Mouse (Mus musculus): ENCODE measurements at regions not wholly inside any gene's neighbourhood (a gene's known extent, or its start where the extent isn't known, plus 50 kb on each side); places are given as distances from the start of the nearest gene placed in this dataset.

GRCm38 (mm10) chr12:86600041-86600440 lies 78.5 kb upstream of the Vash1 start:
- H3K27ac ChIP-seq (ENCODE audit: insufficient read depth, low read length), result no peak overlapping the region
- H3K27me3 ChIP-seq (ENCODE audit: control insufficient read depth, insufficient read depth, low read length, poor library complexity, severe bottlenecking), result no peaks in the 10 kb centered on the region
- H3K4me3 ChIP-seq (ENCODE audit: low read depth, low read length), result no peak overlapping the region
- no peaks in the 10 kb centered on the region for H3K9me3 ChIP-seq (replicated peaks; ENCODE audit: control insufficient read depth, insufficient read depth, low read length, poor library complexity, severe bottlenecking)
- no peaks in the 10 kb centered on the region for H3K4me1 ChIP-seq (ENCODE audit: control insufficient read depth, insufficient read depth, low read length)
- no peak for TF ChIP-seq EP300 (IDR thresholded peaks at IDR 0.05; ENCODE audit: insufficient read depth, low read depth, low read length)
- H3K36me3 ChIP-seq (ENCODE audit: control insufficient read depth, insufficient read depth, low read length, poor library complexity, severe bottlenecking), result no peaks in the 10 kb centered on the region
- H3K9ac ChIP-seq (ENCODE audit: low read depth, poor library complexity, severe bottlenecking), result no peak overlapping the region

GRCm38 (mm10) chr12:86603521-86603920 lies 75.0 kb upstream of the Vash1 start:
- Histone ChIP-seq H3K27ac (ENCODE audit: insufficient read depth, low read length) (no peak overlapping the region), H3K4me3 (ENCODE audit: low read depth, low read length) (no peak overlapping the region), H3K4me1 (ENCODE audit: control insufficient read depth, insufficient read depth, low read length) (no peaks in the 10 kb centered on the region), H3K9me3 (replicated peaks; ENCODE audit: control insufficient read depth, insufficient read depth, low read length, poor library complexity, severe bottlenecking) (no peaks in the 10 kb centered on the region), H3K9ac (ENCODE audit: low read depth, poor library complexity, severe bottlenecking) (no peak overlapping the region), H3K27me3 (ENCODE audit: control insufficient read depth, insufficient read depth, low read length, poor library complexity, severe bottlenecking) (no peaks in the 10 kb centered on the region), H3K36me3 (ENCODE audit: control insufficient read depth, insufficient read depth, low read length, poor library complexity, severe bottlenecking) (no peaks in the 10 kb centered on the region)
- TF ChIP-seq POLR2A (IDR thresholded peaks at IDR 0.05; ENCODE audit: insufficient read depth, low read length) (no peak), CTCF (IDR thresholded peaks at IDR 0.05; ENCODE audit: low read depth, low read length) (no peak), EP300 (IDR thresholded peaks at IDR 0.05; ENCODE audit: insufficient read depth, low read depth, low read length) (no peak)

GRCm38 (mm10) chr12:86612431-86613040 lies 66.0 kb upstream of the Vash1 start:
- TF ChIP-seq EP300 (IDR thresholded peaks at IDR 0.05; ENCODE audit: insufficient read depth, low read depth, low read length), result no peak
- TF ChIP-seq CTCF (IDR thresholded peaks at IDR 0.05; ENCODE audit: low read depth, low read length), result no peak
- TF ChIP-seq POLR2A (IDR thresholded peaks at IDR 0.05; ENCODE audit: insufficient read depth, low read length), result no peak
- Histone ChIP-seq H3K9ac (ENCODE audit: low read depth, poor library complexity, severe bottlenecking) (no peak overlapping the region), H3K4me1 (ENCODE audit: control insufficient read depth, insufficient read depth, low read length) (peaks cover 5% of the 10 kb centered on the region), H3K4me3 (ENCODE audit: low read depth, low read length) (no peak overlapping the region), H3K36me3 (ENCODE audit: control insufficient read depth, insufficient read depth, low read length, poor library complexity, severe bottlenecking) (no peaks in the 10 kb centered on the region), H3K27ac (ENCODE audit: insufficient read depth, low read length) (no peak overlapping the region), H3K27me3 (ENCODE audit: control insufficient read depth, insufficient read depth, low read length, poor library complexity, severe bottlenecking) (no peaks in the 10 kb centered on the region), H3K9me3 (replicated peaks; ENCODE audit: control insufficient read depth, insufficient read depth, low read length, poor library complexity, severe bottlenecking) (no peaks in the 10 kb centered on the region)

GRCm38 (mm10) chr12:86614156-86614555 lies 64.3 kb upstream of the Vash1 start:
- TF ChIP-seq CTCF (IDR thresholded peaks at IDR 0.05; ENCODE audit: low read depth, low read length), result peak; percentile 69
- TF ChIP-seq POLR2A (IDR thresholded peaks at IDR 0.05; ENCODE audit: insufficient read depth, low read length), result no peak
- Histone ChIP-seq H3K9ac (ENCODE audit: low read depth, poor library complexity, severe bottlenecking) (no peak overlapping the region), H3K27ac (ENCODE audit: insufficient read depth, low read length) (no peak overlapping the region), H3K4me1 (ENCODE audit: control insufficient read depth, insufficient read depth, low read length) (peaks cover 5% of the 10 kb centered on the region), H3K27me3 (ENCODE audit: control insufficient read depth, insufficient read depth, low read length, poor library complexity, severe bottlenecking) (no peaks in the 10 kb centered on the region), H3K9me3 (replicated peaks; ENCODE audit: control insufficient read depth, insufficient read depth, low read length, poor library complexity, severe bottlenecking) (no peaks in the 10 kb centered on the region), H3K36me3 (ENCODE audit: control insufficient read depth, insufficient read depth, low read length, poor library complexity, severe bottlenecking) (no peaks in the 10 kb centered on the region), H3K4me3 (ENCODE audit: low read depth, low read length) (no peak overlapping the region)

- Histone ChIP-seq H3K4me1 (ENCODE audit: control insufficient read depth, insufficient read depth, low read length) (peaks cover 5% of the 10 kb centered on the region), H3K36me3 (ENCODE audit: control insufficient read depth, insufficient read depth, low read length, poor library complexity, severe bottlenecking) (no peaks in the 10 kb centered on the region), H3K9ac (ENCODE audit: low read depth, poor library complexity, severe bottlenecking) (no peak overlapping the region), H3K27me3 (ENCODE audit: control insufficient read depth, insufficient read depth, low read length, poor library complexity, severe bottlenecking) (no peaks in the 10 kb centered on the region), H3K4me3 (ENCODE audit: low read depth, low read length) (no peak overlapping the region), H3K27ac (ENCODE audit: insufficient read depth, low read length) (no peak overlapping the region), H3K9me3 (replicated peaks; ENCODE audit: control insufficient read depth, insufficient read depth, low read length, poor library complexity, severe bottlenecking) (no peaks in the 10 kb centered on the region)
- TF ChIP-seq CTCF (IDR thresholded peaks at IDR 0.05; ENCODE audit: low read depth, low read length) (no peak), POLR2A (IDR thresholded peaks at IDR 0.05; ENCODE audit: insufficient read depth, low read length) (no peak), EP300 (IDR thresholded peaks at IDR 0.05; ENCODE audit: insufficient read depth, low read depth, low read length) (no peak)
Measured at GRCm38 (mm10) chr12:86616327-86616726, 62.2 kb upstream of the Vash1 start.

- H3K27me3 ChIP-seq (ENCODE audit: control insufficient read depth, insufficient read depth, low read length, poor library complexity, severe bottlenecking), result no peaks in the 10 kb centered on the region
- no peak overlapping the region for H3K27ac ChIP-seq (ENCODE audit: insufficient read depth, low read length)
Measured at GRCm38 (mm10) chr12:86624195-86624594, 54.3 kb upstream of the Vash1 start.

More at GRCm38 (mm10) chr12:86624195-86624594, 54.3 kb upstream of the Vash1 start:
- Histone ChIP-seq H3K9ac (ENCODE audit: low read depth, poor library complexity, severe bottlenecking) (no peak overlapping the region), H3K4me3 (ENCODE audit: low read depth, low read length) (no peak overlapping the region), H3K9me3 (replicated peaks; ENCODE audit: control insufficient read depth, insufficient read depth, low read length, poor library complexity, severe bottlenecking) (no peaks in the 10 kb centered on the region), H3K36me3 (ENCODE audit: control insufficient read depth, insufficient read depth, low read length, poor library complexity, severe bottlenecking) (no peaks in the 10 kb centered on the region), H3K4me1 (ENCODE audit: control insufficient read depth, insufficient read depth, low read length) (no peaks in the 10 kb centered on the region)
- TF ChIP-seq EP300 (IDR thresholded peaks at IDR 0.05; ENCODE audit: insufficient read depth, low read depth, low read length), result no peak
- TF ChIP-seq POLR2A (IDR thresholded peaks at IDR 0.05; ENCODE audit: insufficient read depth, low read length), result no peak
- TF ChIP-seq CTCF (IDR thresholded peaks at IDR 0.05; ENCODE audit: low read depth, low read length), result no peak
